Mouse (Mus musculus) stomach, adult 2 months (tissue): Measurements from ENCODE around the gene Bscl2. TPM values are rescaled to one million over a fixed set of nuclear protein-coding genes. Genes with fewer than 3 reads are reported as not detected.

ENCODE experiments used
- polyA plus RNA-seq: library from polyadenylated mRNA; depleted of rRNA; stranded (reverse); fragments of >200 nt; gene quantifications from 2 replicates; pipeline ENCODE4 v1.2.3, GENCODE M21; 2012; rRNA removed

The Bscl2 gene
- polyA plus RNA-seq: 102 and 130 TPM in 2 replicates

DNA sequence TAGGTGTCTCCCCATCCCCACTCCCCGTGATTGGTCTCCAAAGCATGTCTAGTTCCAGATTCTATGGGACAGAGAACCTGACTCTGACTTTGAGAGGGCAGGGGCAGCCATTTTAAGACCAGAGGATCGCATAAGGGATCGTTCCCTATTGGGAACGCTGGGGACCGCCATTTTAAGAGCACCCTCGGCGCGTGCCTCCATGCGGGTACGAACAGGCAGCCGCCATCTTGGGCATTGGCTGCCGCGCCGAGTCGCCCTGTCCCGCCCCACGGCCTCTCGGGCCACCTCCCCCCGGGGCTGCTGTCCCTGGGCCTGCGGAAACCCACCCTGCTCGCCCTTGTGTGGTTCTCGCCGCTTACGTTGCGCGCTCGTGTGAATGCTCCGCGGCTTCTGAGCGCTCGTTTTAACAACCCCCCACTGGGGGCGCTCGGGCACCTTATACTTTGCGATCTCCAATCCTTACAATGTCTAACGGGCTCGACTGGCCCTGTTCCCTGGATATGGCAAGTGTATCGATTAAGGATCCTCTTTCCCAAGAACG, at the start of gene Bscl2:
Gene Bscl2, plus strand, starts transcription at position 217 of the 541 bp plus-strand sequence.

GRCm38 (mm10) chr19:8798264-8798946, 38.9 kb upstream of the Bscl2 start, which contains the start of gene Polr2g:
Polr2g (minus strand) TSS chr19:8798577.

GRCm38 (mm10) chr19:8802130-8802821, 35.0 kb upstream of the Bscl2 start, which contains the start of gene Zbtb3:
Zbtb3 (plus strand) TSS chr19:8802555.

GRCm38 (mm10) chr19:8818801-8819595, 18.3 kb upstream of the Bscl2 start, which contains the start of gene Ttc9c:
Ttc9c (minus strand) TSS chr19:8819333.

GRCm38 (mm10) chr19:8819596-8820423, 17.5 kb upstream of the Bscl2 start, which contains the start of gene Hnrnpul2:
Hnrnpul2 (plus strand) TSS chr19:8820010.

GRCm38 (mm10) chr19:8829660-8830059, 7.6 kb upstream of the Bscl2 start, which contains the start of gene AC129217.1:
AC129217.1 (plus strand) TSS chr19:8829773.

DNA sequence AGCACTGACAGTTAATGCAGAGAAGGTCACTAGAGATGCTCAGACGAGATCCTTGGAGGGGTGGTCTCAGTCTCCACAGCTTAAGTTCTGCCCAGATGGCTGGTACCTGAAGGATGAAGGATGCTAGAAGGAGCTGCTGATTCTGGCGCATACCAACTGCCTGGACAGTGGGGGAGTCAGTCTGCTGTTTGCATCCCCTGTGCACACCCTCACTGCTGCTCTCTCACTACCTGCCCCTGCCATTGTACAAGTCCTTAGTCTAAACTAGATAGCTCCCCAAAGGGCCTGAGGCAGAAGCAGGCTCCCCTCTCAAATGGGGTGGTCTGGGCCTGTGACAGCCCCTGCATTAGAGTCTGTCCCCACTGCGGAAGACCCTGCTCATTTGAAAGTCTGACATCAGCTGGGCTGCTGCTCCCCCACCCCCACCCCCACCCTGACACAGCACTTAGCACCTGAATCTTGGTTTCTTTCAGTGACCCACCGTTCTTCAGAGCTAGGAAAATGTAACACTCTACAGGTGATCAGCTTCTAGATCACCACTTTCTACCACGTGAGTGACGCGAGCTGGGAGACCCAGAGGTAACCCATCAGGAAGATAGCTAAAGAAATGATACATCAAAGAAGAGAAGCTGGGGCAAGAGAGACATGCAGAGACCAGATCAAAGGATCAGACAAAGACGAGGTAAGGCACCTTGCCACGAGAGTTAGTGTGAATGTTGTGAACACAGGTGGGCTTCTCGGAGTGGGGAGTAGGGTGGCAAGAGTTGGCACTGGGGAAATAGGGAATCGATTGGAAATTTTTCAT, 2.0 kb downstream of the Bscl2 start, which contains the start of gene Gng3:
Gene Gng3, minus strand, starts transcription at position 92 of the 805 bp plus-strand sequence.

GRCm38 (mm10) chr19:8850402-8850901, 13.2 kb downstream of the Bscl2 start, which contains the start of gene Lrrn4cl:
Lrrn4cl (plus strand) TSS chr19:8850768.

DNA sequence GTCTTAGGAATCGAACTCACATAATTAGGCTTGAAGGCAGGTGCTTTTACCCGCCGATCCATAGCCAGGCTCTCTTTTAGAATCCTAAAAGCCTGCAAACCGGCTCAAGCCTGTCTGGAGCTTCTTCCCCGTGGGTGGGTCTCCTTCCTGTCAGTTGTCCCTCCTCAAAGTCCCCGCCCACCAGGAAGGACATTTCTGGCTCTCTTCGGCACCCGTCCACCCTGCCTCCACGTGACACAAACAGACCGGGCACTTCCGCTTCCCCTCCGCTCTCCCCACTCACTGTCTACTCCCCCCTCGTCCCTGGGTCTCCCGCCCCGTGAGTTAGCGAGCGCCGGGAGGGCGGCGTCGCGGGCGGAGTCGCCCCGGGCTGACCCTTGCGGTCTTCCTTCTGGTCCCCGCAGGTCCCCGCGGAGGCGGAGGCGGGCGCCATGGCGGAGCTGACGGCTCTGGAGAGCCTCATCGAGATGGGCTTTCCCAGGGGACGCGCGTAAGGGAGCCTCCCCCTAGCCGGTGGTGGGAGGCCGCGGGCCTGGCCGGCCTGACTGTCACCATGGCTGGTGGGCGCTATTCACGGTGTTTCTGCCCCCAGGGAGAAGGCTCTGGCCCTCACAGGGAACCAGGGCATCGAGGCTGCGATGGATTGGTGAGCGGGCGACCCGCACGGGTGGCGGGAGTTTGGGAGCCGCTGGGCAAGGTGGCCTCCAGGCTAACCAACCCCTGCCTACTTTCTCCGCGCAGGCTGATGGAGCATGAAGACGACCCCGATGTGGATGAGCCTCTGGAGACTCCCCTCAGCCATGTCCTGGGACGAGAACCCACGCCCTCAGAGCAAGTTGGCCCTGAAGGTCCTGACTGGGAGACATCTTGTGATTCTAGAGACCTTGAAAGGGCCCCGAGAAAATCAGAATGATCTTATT, 34.3 kb downstream of the Bscl2 start, which contains the start of gene Ubxn1:
Gene Ubxn1, plus strand, starts transcription at position 230 of the 920 bp plus-strand sequence.

DNA sequence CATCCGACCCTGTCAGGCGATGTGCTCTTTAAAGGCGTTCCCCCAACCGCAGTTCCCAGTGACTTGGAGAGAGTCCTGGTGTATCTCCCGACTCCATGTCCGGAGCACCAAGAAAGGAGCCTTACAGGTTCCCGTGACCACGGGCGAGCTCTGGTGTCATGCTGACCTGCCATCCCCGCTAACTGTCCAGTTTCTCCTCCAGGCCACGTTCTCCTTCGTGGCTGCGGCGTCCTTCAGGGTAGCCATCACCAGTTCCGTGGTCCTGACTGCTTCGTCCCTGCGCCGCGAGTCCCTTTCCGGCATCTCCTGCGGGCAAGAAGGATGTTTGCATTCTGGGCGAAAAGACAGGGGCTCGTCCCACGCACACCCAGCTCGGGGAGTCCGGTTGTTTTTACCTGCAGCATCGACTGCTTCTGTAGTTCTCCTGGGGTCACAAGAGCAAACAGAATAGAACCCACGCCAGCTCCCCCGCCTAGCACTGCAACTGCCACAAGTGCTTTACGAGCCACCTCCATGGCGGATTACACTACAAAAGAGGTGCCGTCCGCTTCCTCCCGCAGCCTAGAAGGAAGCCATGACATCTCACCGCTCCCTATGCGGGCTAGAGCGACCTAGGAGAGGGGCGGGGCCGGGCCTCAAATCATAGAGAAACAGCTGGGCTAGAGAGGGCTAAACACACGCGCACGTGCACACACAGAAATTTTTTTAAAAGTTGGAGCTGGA, 43.2 kb downstream of the Bscl2 start, which contains the start of gene Uqcc3:
Gene Uqcc3, minus strand, starts transcription at position 613 of the 723 bp plus-strand sequence.

DNA sequence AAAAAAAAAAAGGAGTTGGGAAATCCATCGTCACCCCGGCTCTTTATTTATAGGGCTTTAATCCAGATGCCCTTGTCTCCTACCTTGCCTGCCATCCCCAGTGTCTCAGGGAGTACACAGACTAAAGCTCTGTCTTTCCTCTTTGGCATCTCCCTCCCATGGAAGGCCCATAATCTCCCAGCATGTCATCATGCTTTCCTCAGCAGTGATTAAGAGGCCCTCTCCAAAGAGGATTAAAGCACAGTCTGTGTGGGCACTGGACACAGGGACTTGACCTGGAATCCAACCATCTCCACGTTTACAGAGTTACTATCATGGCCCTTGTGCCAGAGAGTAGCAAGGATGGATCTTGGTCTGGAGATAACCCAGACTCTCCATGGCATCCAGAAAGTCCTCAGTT, 46.3 kb downstream of the Bscl2 start, which contains the start of the genes Lbhd1 and Gm49403:
Gene Lbhd1, plus strand, starts transcription at position 117 of the 400 bp plus-strand sequence.
Gene Gm49403, plus strand, starts transcription at position 315 of the 400 bp plus-strand sequence.

DNA sequence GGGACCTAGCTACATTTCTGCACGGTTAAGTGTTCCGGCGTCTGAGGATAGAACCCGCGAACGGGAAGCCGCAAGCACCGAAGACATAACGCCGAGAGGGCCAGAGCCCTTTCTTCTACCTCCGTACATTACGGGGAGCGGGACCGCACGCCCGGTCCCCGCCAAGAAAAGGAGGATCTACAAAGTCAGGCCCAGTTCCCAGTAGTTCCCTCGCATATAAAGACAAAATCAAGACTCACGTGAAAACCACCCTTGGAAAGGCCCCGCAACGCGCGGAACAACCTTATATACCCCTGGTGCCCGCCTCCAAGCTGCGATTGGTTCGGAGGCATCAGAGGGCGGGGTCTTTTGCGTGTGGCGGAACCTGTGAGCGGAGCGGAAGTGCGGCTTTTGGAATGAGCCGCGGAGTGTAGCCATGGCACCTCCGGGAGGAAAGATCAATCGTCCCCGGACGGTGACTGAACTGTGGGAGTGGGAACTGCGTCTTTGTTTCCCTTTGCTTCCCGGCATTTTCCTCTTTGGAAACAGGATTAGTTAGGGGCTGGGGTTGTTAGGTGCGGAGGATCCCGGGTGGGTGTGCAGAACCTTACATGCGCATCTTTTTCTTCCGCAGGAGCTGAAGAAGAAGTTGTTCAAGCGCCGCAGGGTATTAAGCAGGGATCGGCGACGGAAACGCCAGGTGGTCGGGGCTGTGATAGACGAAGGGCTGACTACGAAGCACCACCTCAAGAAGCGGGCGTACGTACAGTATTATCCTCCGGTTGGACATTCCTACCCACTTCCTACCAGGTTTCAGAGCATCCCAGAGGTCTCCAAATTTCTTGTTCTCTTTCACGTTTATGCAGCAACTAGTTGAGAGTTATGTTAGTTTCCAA, 51.5 kb downstream of the Bscl2 start, which contains the start of the genes 1810009A15Rik and Gm49416:
Gene 1810009A15Rik, plus strand, starts transcription at position 343 of the 875 bp plus-strand sequence.
Gene Gm49416, plus strand, starts transcription at position 416 of the 875 bp plus-strand sequence.

DNA sequence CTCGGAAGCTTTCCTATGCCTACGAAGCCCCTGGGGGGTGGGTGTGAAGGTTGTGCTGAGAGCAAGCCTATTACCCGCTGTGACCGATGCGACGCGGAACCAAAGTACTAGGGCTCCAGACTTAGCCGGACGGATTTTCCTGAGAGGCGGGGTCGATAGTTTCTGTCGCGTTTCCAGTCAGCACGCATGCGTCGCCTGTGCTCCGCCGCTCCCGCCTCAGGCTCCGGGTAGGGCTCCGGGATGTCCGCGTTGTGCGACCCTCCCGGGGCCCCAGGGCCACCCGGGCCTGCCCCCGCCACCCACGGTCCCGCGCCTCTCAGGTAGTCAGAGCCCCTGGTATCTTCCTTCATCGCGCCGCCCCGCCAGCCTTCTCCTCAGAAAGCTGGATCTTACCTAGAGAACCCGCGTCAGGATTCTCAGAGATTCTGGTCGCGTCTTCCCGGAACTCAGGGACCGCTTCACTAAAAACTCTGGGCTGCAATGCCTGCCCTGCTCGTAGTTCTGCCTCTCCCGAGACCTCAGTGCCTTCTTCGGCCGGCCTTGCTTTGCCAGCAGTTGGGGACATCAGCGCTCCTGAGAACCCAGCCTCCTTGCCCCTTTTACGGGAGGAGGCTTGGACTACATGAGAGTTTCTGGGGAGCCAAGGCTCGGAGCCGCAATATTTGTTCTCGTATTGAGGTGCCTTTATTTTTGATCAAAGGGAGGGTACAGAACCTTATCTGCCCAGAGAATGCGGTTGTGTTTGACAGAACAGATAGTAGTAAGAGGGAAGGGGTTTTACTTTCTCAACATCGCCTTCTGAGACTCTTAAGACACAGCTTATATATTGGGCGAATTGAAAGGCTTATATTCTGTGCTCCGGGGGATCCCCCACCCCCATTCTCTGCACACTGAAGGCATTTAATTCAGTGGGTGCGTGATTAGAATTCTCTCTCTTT, 55.8 kb downstream of the Bscl2 start, which contains the start of gene Ints5:
Gene Ints5, plus strand, starts transcription at position 177 of the 938 bp plus-strand sequence.

GRCm38 (mm10) chr19:8897865-8898495, 60.7 kb downstream of the Bscl2 start, which contains the start of gene Ganab:
Ganab (plus strand) TSS chr19:8898071.

